Mouse (Mus musculus) MEL (cell line): Measurements from ENCODE around the gene Vcan. TPM values are rescaled to one million over a fixed set of nuclear protein-coding genes. Genes with fewer than 3 reads are reported as not detected.

Experiments
- DNase-seq: peaks from one replicate; pipeline ENCODE4 v3.0.0; 2011; ENCODE audit warnings: low read depth, low spot score
- H3K27ac ChIP-seq: 2 replicates; pipeline ENCODE4 v1.5.1; 2012; ENCODE audit warnings: low read depth, mild to moderate bottlenecking, control low read depth, low read length, moderate library complexity; ENCODE audit not compliant: control insufficient read depth
- H3K27me3 ChIP-seq, 2 experiments: fragments of 150-350 bp in 1 of 2; sonication (generic) in 1 of 2; 2 replicates each; pipeline ENCODE4 v1.6.1; 2012; ENCODE audit warnings: low read length in 2 of 2, mild to moderate bottlenecking in 2 of 2, improper control_type of control experiment in 1 of 2, moderate library complexity in 1 of 2; ENCODE audit not compliant: insufficient read depth in 2 of 2, control insufficient read depth in 1 of 2
- H3K36me3 ChIP-seq, 2 experiments: 2 replicates each; pipeline ENCODE4 v1.6.1; 2012 to 2014; ENCODE audit warnings: low read length in 2 of 2, improper control_type of control experiment in 1 of 2, inconsistent platforms in 1 of 2, mild to moderate bottlenecking in 1 of 2; ENCODE audit not compliant: insufficient read depth in 2 of 2, control insufficient read depth in 1 of 2
- H3K4me1 ChIP-seq, 2 experiments: fragments of 150-350 bp in 1 of 2; sonication (generic) in 1 of 2; 2 replicates each; pipeline ENCODE4 v1.6.1; 2012; ENCODE audit warnings: low read length in 2 of 2, improper control_type of control experiment in 1 of 2, mild to moderate bottlenecking in 1 of 2; ENCODE audit not compliant: insufficient read depth in 2 of 2, control insufficient read depth in 1 of 2
- H3K4me3 ChIP-seq, 2 experiments: fragments of 150-350 bp in 1 of 2; sonication (generic) in 1 of 2; 2 replicates each; pipeline ENCODE4 v1.5.1; 2012; ENCODE audit warnings: low read depth in 2 of 2, low read length in 2 of 2, mild to moderate bottlenecking in 2 of 2, moderate library complexity in 2 of 2, control low read depth in 1 of 2, improper control_type of control experiment in 1 of 2; ENCODE audit not compliant: control insufficient read depth in 1 of 2, insufficient read depth in 1 of 2
- H3K79me2 ChIP-seq: 2 replicates; pipeline ENCODE4 v1.6.1; 2012; ENCODE audit warnings: mild to moderate bottlenecking, low read length, moderate library complexity; ENCODE audit not compliant: control insufficient read depth, poor library complexity, insufficient read depth
- H3K9ac ChIP-seq: 2 replicates; pipeline ENCODE4 v1.6.1; 2012; ENCODE audit warnings: low read depth, mild to moderate bottlenecking, control low read depth, low read length, moderate library complexity; ENCODE audit not compliant: control insufficient read depth, poor library complexity, severe bottlenecking
- H3K9me3 ChIP-seq: fragments of 150-350 bp; sonication (generic); replicated peaks from 2 replicates; pipeline ENCODE4 v1.6.1; 2012; ENCODE audit warnings: mild to moderate bottlenecking, low read length, improper control_type of control experiment, moderate library complexity; ENCODE audit not compliant: insufficient read depth
- CHD2 ChIP-seq: IDR thresholded peaks from 2 replicates; pipeline ENCODE4 v1.6.1; 2011; ENCODE audit warnings: low read length, improper control_type of control experiment
- CTCF ChIP-seq, 3 experiments: IDR thresholded peaks in 2 of 3; conservative IDR thresholded peaks in 1 of 3; 2 replicates each; pipeline ENCODE4 v1.5.1; 2011 to 2012; ENCODE audit warnings: low read length in 3 of 3, low read depth in 2 of 3, mild to moderate bottlenecking in 2 of 3, improper control_type of control experiment in 1 of 3, inconsistent platforms in 1 of 3, mixed read lengths in 1 of 3, moderate library complexity in 1 of 3; ENCODE audit not compliant: control insufficient read depth in 1 of 3, insufficient read depth in 1 of 3, poor library complexity in 1 of 3, severe bottlenecking in 1 of 3
- E2F4 ChIP-seq: IDR thresholded peaks from 2 replicates; pipeline ENCODE4 v1.6.1; 2011; ENCODE audit warnings: low read depth, low read length, improper control_type of control experiment, borderline replicate concordance
- ELF1 ChIP-seq: IDR thresholded peaks from 2 replicates; pipeline ENCODE4 v1.6.1; 2014; ENCODE audit warnings: low read depth, mild to moderate bottlenecking, inconsistent platforms, low read length, improper control_type of control experiment, moderate library complexity
- EP300 ChIP-seq, 2 experiments: IDR thresholded peaks; 2 replicates each; pipeline ENCODE4 v1.6.1; 2011; ENCODE audit warnings: improper control_type of control experiment in 2 of 2, low read length in 2 of 2, low read depth in 1 of 2, mild to moderate bottlenecking in 1 of 2
- GATA1 ChIP-seq: IDR thresholded peaks from 2 replicates; pipeline ENCODE4 v1.6.1; 2011; ENCODE audit warnings: low read depth, low read length, improper control_type of control experiment
- JUND ChIP-seq: IDR thresholded peaks from 2 replicates; pipeline ENCODE4 v1.6.1; 2011; ENCODE audit warnings: low read depth, mild to moderate bottlenecking, improper control_type of control experiment, low read length
- MAX ChIP-seq: IDR thresholded peaks from 2 replicates; pipeline ENCODE4 v1.6.1; 2011; ENCODE audit warnings: low read length, improper control_type of control experiment
- MEF2A ChIP-seq: IDR thresholded peaks from 2 replicates; pipeline ENCODE4 v1.6.1; 2014; ENCODE audit warnings: low read depth, mild to moderate bottlenecking, inconsistent platforms, low read length, improper control_type of control experiment; ENCODE audit not compliant: poor library complexity, insufficient replicate concordance, severe bottlenecking; ENCODE audit errors: extremely low read depth
- MYB ChIP-seq: IDR thresholded peaks from 2 replicates; pipeline ENCODE4 v1.6.1; 2011; ENCODE audit warnings: mild to moderate bottlenecking, low read depth, low read length, improper control_type of control experiment
- NRF1 ChIP-seq: IDR thresholded peaks from 2 replicates; pipeline ENCODE4 v1.6.1; 2014; ENCODE audit warnings: low read depth, mild to moderate bottlenecking, inconsistent platforms, low read length, improper control_type of control experiment, moderate library complexity; ENCODE audit not compliant: poor library complexity, insufficient read depth, severe bottlenecking
- POLR2AphosphoS5 ChIP-seq: IDR thresholded peaks from 2 replicates; pipeline ENCODE4 v1.6.1; 2012; ENCODE audit warnings: low read depth, borderline replicate concordance, mild to moderate bottlenecking, inconsistent platforms, low read length, moderate library complexity, mixed read lengths
- RAD21 ChIP-seq: IDR thresholded peaks from 2 replicates; pipeline ENCODE4 v1.6.1; 2011; ENCODE audit warnings: mild to moderate bottlenecking, low read depth, low read length, improper control_type of control experiment
- SIN3A ChIP-seq: IDR thresholded peaks from 2 replicates; pipeline ENCODE4 v1.6.1; 2012; ENCODE audit warnings: low read length, improper control_type of control experiment, inconsistent platforms
- SMC3 ChIP-seq: IDR thresholded peaks from 2 replicates; pipeline ENCODE4 v1.6.1; 2011; ENCODE audit warnings: low read depth, low read length, improper control_type of control experiment
- TAL1 ChIP-seq: IDR thresholded peaks from 2 replicates; pipeline ENCODE4 v1.6.1; 2012; ENCODE audit warnings: mild to moderate bottlenecking, inconsistent platforms, low read length, moderate library complexity, mixed read lengths
- ZC3H11A ChIP-seq: IDR thresholded peaks from 2 replicates; pipeline ENCODE4 v1.6.1; 2012; ENCODE audit warnings: low read depth, mild to moderate bottlenecking, inconsistent platforms, low read length, improper control_type of control experiment
- ZNF384 ChIP-seq: IDR thresholded peaks from 2 replicates; pipeline ENCODE4 v1.6.1; 2012; ENCODE audit warnings: low read depth, mild to moderate bottlenecking, inconsistent platforms, low read length, improper control_type of control experiment
- polyA plus RNA-seq, 2 experiments: library from polyadenylated mRNA; stranded (reverse) in 1 of 2; unstranded in 1 of 2; fragments of >175 nt in 1 of 2; fragments of >200 nt in 1 of 2; gene quantifications; 2 replicates each; pipeline versions ENCODE4 v1.2.1 to v1.2.4; 2012; ENCODE audit warnings: low replicate concordance in 2 of 2, low read depth in 1 of 2; ENCODE audit not compliant: insufficient read length in 2 of 2, insufficient read depth in 1 of 2, missing spikeins in 1 of 2
- total RNA-seq: library from RNA; depleted of rRNA; stranded (reverse); fragments of 300-350 nt; gene quantifications from 2 replicates; pipeline ENCODE4 v1.2.3, GENCODE M21; 2012

Vcan gene
- total and polyA plus RNA-seq, 3 experiments: 0.10 TPM; not detected in 2

DNA sequence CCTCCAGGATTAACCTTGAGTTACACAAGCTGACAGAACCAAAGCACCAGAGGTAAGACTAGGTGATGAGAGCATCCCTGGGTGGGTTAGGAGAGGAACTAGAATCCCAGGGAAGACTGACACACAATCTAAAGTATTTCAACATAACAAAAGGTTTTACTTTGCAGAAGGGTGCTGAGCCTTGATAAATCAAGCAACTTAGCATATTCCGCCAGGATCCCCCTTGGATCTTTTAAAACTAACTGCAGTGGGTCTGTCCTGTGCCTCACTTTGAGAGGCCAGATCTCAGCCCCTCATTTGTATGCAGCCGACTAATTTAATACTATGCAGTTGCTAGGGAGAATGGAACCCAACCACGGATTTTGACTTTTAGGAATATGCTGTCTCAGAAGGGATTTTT lies 38.0 kb upstream of the Vcan start:
- Histone ChIP-seq H3K4me3 (no peak overlapping the region), H3K27ac (no peak overlapping the region), H3K36me3 (peaks cover 0 to 3% of the 10 kb centered on the region in 2 experiments; a peak in 2 of 4 replicates), H3K9ac (no peak overlapping the region), H3K9me3 (no peaks in the 10 kb centered on the region), H3K4me1 (no peaks in the 10 kb centered on the region), H3K27me3 (no peaks in the 10 kb centered on the region), H3K79me2 (no peaks in the 10 kb centered on the region)
- TF ChIP-seq SIN3A (no peak), MYB (no peak), E2F4 (no peak), CHD2 (no peak), MEF2A (no peak), JUND (no peak), POLR2AphosphoS5 (no peak), GATA1 (no peak), ZNF384 (no peak), TAL1 (no peak), SMC3 (no peak), NRF1 (no peak), EP300 (IDR thresholded peaks at IDR 0.05; ENCODE audit: low read depth in 1 of 2, low read length in 2 of 2) (no peak), ELF1 (no peak)
- no peak for DNase-seq

DNA sequence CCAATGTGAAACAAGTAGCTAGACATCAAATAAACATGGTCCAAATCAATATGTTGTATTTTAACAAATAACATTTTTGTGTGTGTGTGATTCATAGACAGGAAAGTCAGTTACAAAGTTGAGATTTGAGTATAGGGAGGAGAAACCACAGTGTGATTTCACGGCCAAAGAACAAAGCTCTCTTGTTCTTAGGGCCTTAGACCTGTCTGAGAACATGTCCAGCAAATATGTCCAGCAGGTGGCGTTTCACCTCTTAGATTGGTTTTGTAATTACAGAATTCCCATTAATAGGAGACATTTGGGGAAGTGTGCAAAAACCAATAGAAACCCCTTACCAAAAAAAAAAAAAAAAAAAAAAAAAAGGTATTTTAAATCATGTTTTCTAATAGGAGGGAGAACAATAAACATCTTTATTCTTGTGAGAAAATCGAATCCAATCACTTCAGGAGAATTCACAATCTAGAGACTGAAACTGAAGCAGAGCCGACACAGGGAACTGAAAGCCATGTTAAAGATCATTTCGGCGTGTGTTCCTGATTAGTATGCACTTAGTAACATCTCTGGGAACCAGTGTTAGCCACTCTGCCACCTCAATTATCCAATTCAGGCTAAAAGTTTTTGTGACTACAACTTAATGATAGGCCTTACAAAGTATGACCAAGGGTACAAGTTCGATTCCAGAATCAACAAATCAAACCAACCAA lies 37.1 kb upstream of the Vcan start:
- Histone ChIP-seq H3K27ac (no peak overlapping the region), H3K4me1 (no peaks in the 10 kb centered on the region), H3K36me3 (peaks cover 0 to 3% of the 10 kb centered on the region in 2 experiments; a peak in 2 of 4 replicates), H3K9me3 (no peaks in the 10 kb centered on the region), H3K9ac (no peak overlapping the region), H3K27me3 (no peaks in the 10 kb centered on the region), H3K79me2 (no peaks in the 10 kb centered on the region), H3K4me3 (no peak overlapping the region)
- peak; percentile 65 for DNase-seq
- TF ChIP-seq SMC3 (peak; percentile 92), ZC3H11A (peak; percentile 87), CTCF (IDR thresholded peaks at IDR 0.05 in 2 of 3, conservative IDR thresholded peaks at IDR 0.05 in 1 of 3; ENCODE audit: control insufficient read depth in 1 of 3, insufficient read depth in 1 of 3, low read depth in 2 of 3, low read length in 3 of 3, poor library complexity in 1 of 3, severe bottlenecking in 1 of 3) (peak; percentile 31 to 69 (median 42)), SIN3A (no peak), MAX (no peak), RAD21 (peak; percentile 75)
